In genomic region chr14:33922771-33923167, GRCm38 (mm10) we compare ENCODE assay signal across 10 mouse cellular contexts. TPM values are rescaled to one million over a fixed set of nuclear protein-coding genes. Genes with fewer than 3 reads are reported as not detected.
DNase-seq lines count a peak whose midpoint lies in the region; ATAC-seq and TF ChIP-seq lines count a peak whose summit lies in the region.
"Had no signal": no experiment of that assay in that cellular context is flagged by ENCODE, and none has a peak within 500 bp of the region (broad histone marks: within the 10 kb centered on the region; RNA-seq: fewer than 3 reads in every experiment).

No protein-coding gene starts in this region.

- H3K4me1 ChIP-seq in neural tube, embryonic 11.5 days (ENCODE audit: control insufficient read depth, insufficient read depth, low read length): peaks cover 22% of the 10 kb centered on the region
- H3K4me1 ChIP-seq in liver, embryonic 12.5 days: 0 out of 2 replicates have a peak, but pooled peaks cover 3% of the 10 kb centered on the region
- H3K4me1 ChIP-seq in stomach, postnatal 0 days (replicated peaks; ENCODE audit: control insufficient read depth, insufficient read depth): no peaks in the 10 kb centered on the region; the same call in 1 of the 2 replicates

- H3K9me3 ChIP-seq in neural tube, embryonic 11.5 days (ENCODE audit: control insufficient read depth, low read length): no peaks in the 10 kb centered on the region
- H3K9me3 ChIP-seq in liver, embryonic 12.5 days (replicated peaks): no peaks in the 10 kb centered on the region
- H3K9me3 ChIP-seq in stomach, postnatal 0 days (ENCODE audit: control insufficient read depth, low read length): no peaks in the 10 kb centered on the region

- peak overlapping the region; percentile 65; the same call in 1 of the 2 replicates for H3K9ac ChIP-seq in neural tube, embryonic 11.5 days (ENCODE audit: low read length)
- no peak overlapping the region for H3K9ac ChIP-seq in liver, embryonic 12.5 days
- 0 out of 2 replicates have a peak overlapping the region, but pooled peaks have one; percentile 41 for H3K9ac ChIP-seq in stomach, postnatal 0 days (ENCODE audit: low read length)

- H3K36me3 ChIP-seq in neural tube, embryonic 11.5 days (ENCODE audit: control insufficient read depth, insufficient read depth, low read length): no peaks in the 10 kb centered on the region
- no peaks in the 10 kb centered on the region for H3K36me3 ChIP-seq in liver, embryonic 12.5 days
- no peaks in the 10 kb centered on the region for H3K36me3 ChIP-seq in stomach, postnatal 0 days (ENCODE audit: control insufficient read depth, insufficient read depth, low read length)

- H3K27me3 ChIP-seq in neural tube, embryonic 11.5 days (ENCODE audit: control insufficient read depth, insufficient read depth, low read length): peaks cover 24% of the 10 kb centered on the region
- H3K27me3 ChIP-seq in liver, embryonic 12.5 days (replicated peaks): peaks cover 84% of the 10 kb centered on the region
- H3K27me3 ChIP-seq in stomach, postnatal 0 days (ENCODE audit: control insufficient read depth, insufficient read depth, low read length): peaks cover 2% of the 10 kb centered on the region; the same call in 1 of the 2 replicates

- peak overlapping the region; percentile 59 for H3K4me3 ChIP-seq in neural tube, embryonic 11.5 days (ENCODE audit: low read depth, low read length)
- H3K4me3 ChIP-seq in liver, embryonic 12.5 days: peak overlapping the region; percentile 49
- H3K4me3 ChIP-seq in stomach, postnatal 0 days (ENCODE audit: low read depth, low read length): peak overlapping the region; percentile 48

- TF ChIP-seq CTCF in stomach, postnatal 0 days (IDR thresholded peaks at IDR 0.05; ENCODE audit: low read depth): no peak

- WGBS in neural tube, embryonic 11.5 days: 7% methylated on average over 8 of the region's 8 CpGs
- 23% methylated on average over 8 of the region's 8 CpGs for WGBS in liver, embryonic 12.5 days (ENCODE audit: insufficient replicate concordance)
- 30% methylated on average over 8 of the region's 8 CpGs for WGBS in stomach, postnatal 0 days

- no peak for ATAC-seq in neural tube, embryonic 11.5 days (ENCODE audit: insufficient read depth, low FRiP score, low TSS enrichment)
- ATAC-seq in liver, embryonic 12.5 days: no peak
- ATAC-seq in stomach, postnatal 0 days (ENCODE audit: low FRiP score, low TSS enrichment): no peak
- ATAC-seq: inflammation-experienced regulatory T-cells, adult 6 months had no signal

- peak overlapping the region; percentile 94 for H3K4me2 ChIP-seq in neural tube, embryonic 11.5 days (ENCODE audit: low read depth)
- peak overlapping the region; percentile 68 for H3K4me2 ChIP-seq in liver, embryonic 12.5 days
- H3K4me2 ChIP-seq in stomach, postnatal 0 days (replicated peaks; ENCODE audit: low read depth): peak overlapping the region; percentile 86

- DNase-seq in heart, adult 11 months: peak; percentile 15
- DNase-seq in heart, postnatal 14 days: no peak
- no peak for DNase-seq in neural tube, embryonic 11.5 days (ENCODE audit: low spot score)
- DNase-seq in neural tube, embryonic 10.5 days (ENCODE audit: extremely low spot score, low spot score): no peak
- DNase-seq in stomach, postnatal 0 days (ENCODE audit: low spot score): no peak
- DNase-seq in adrenal gland, postnatal 25 days: no peak
- DNase-seq in layer of hippocampus, postnatal 14 days (ENCODE audit: low spot score in 2 of 2): no peak

- no peak overlapping the region for H3K27ac ChIP-seq in neural tube, embryonic 11.5 days (ENCODE audit: low read depth, low read length)
- H3K27ac ChIP-seq in liver, embryonic 12.5 days: no peak overlapping the region
- H3K27ac ChIP-seq in stomach, postnatal 0 days (replicated peaks): no peak overlapping the region

- no peak for TF ChIP-seq EP300 in stomach, postnatal 0 days (optimal IDR thresholded peaks at IDR 0.05)

- intact Hi-C loops in heart, postnatal 14 days (cut with DNase I): no loop called here

RNA-seq across cellular contexts. Expression of gene Gdf10, which starts 0.6 kb away (rescaled TPM):
- 1 to 10 TPM; 2.6 to 3.9 TPM for total RNA-seq in heart, postnatal 14 days (2021)
- 20.3 and 20.9 TPM in 2 replicates for polyA plus RNA-seq in neural tube, embryonic 11.5 days (2014; fragmentation: Nextera tagmentation; extraction: Ambion mirVana)
- 11.4 and 15.6 TPM in 2 replicates for polyA plus RNA-seq in liver, embryonic 12.5 days (2016; fragmentation: Nextera tagmentation; extraction: Ambion mirVana)
- polyA plus RNA-seq in stomach, postnatal 0 days (2015; fragmentation: Nextera tagmentation; extraction: Ambion mirVana): 2.0 and 2.2 TPM in 2 replicates
- 10.4 and 10.8 TPM in 2 replicates for total RNA-seq in adrenal gland, postnatal 25 days (2021)
- 1 to 10 TPM; 9.3 TPM for total RNA-seq in layer of hippocampus, postnatal 14 days (2021)
- total RNA-seq: megakaryocyte, adult 5-6 weeks had no signal
- polyA plus RNA-seq: inflammation-experienced regulatory T-cells, adult 6 months had no signal

RNA-seq across cellular contexts. Expression of gene Gdf2, which starts 18.1 kb away (rescaled TPM):
- total RNA-seq in heart, postnatal 14 days (2021): under 1 TPM; 0.17 to 0.20 TPM
- 0.08 TPM in 1 of 2 replicates, not detected in the other for polyA plus RNA-seq in neural tube, embryonic 11.5 days (2014; fragmentation: Nextera tagmentation; extraction: Ambion mirVana)
- 14.4 and 15.0 TPM in 2 replicates for polyA plus RNA-seq in liver, embryonic 12.5 days (2016; fragmentation: Nextera tagmentation; extraction: Ambion mirVana)
- polyA plus RNA-seq in stomach, postnatal 0 days (2015; fragmentation: Nextera tagmentation; extraction: Ambion mirVana): 0.02 and 0.07 TPM in 2 replicates
- total RNA-seq in adrenal gland, postnatal 25 days (2021): not detected in 2 replicates
- not detected for total RNA-seq in layer of hippocampus, postnatal 14 days (2021)
- total RNA-seq: megakaryocyte, adult 5-6 weeks had no signal
- polyA plus RNA-seq: inflammation-experienced regulatory T-cells, adult 6 months had no signal

RNA-seq across cellular contexts. Expression of gene Rbp3, which starts 31.0 kb away (rescaled TPM):
- total RNA-seq in heart, postnatal 14 days (2021): not detected
- not detected in 2 replicates for polyA plus RNA-seq in neural tube, embryonic 11.5 days (2014; fragmentation: Nextera tagmentation; extraction: Ambion mirVana)
- polyA plus RNA-seq in liver, embryonic 12.5 days (2016; fragmentation: Nextera tagmentation; extraction: Ambion mirVana): 0.10 and 0.12 TPM in 2 replicates
- polyA plus RNA-seq in stomach, postnatal 0 days (2015; fragmentation: Nextera tagmentation; extraction: Ambion mirVana): 0.01 TPM in 1 of 2 replicates, not detected in the other
- not detected in 2 replicates for total RNA-seq in adrenal gland, postnatal 25 days (2021)
- total RNA-seq in layer of hippocampus, postnatal 14 days (2021): under 1 TPM; 0.09 to 0.10 TPM
- total RNA-seq: megakaryocyte, adult 5-6 weeks had no signal
- polyA plus RNA-seq: inflammation-experienced regulatory T-cells, adult 6 months had no signal

RNA-seq across cellular contexts. Expression of gene Zfp488, which starts 55.8 kb away (rescaled TPM):
- total RNA-seq in heart, postnatal 14 days (2021): not detected
- 0.47 and 0.84 TPM in 2 replicates for polyA plus RNA-seq in neural tube, embryonic 11.5 days (2014; fragmentation: Nextera tagmentation; extraction: Ambion mirVana)
- 0.05 TPM in 1 of 2 replicates, not detected in the other for polyA plus RNA-seq in liver, embryonic 12.5 days (2016; fragmentation: Nextera tagmentation; extraction: Ambion mirVana)
- 0.04 TPM in 1 of 2 replicates, not detected in the other for polyA plus RNA-seq in stomach, postnatal 0 days (2015; fragmentation: Nextera tagmentation; extraction: Ambion mirVana)
- 0.12 TPM in 1 of 2 replicates, not detected in the other for total RNA-seq in adrenal gland, postnatal 25 days (2021)
- 10 to 100 TPM in 1 of 2 experiments, 1 to 10 TPM in 1; 9.7 to 10.6 TPM for total RNA-seq in layer of hippocampus, postnatal 14 days (2021)
- total RNA-seq: megakaryocyte, adult 5-6 weeks had no signal
- polyA plus RNA-seq: inflammation-experienced regulatory T-cells, adult 6 months had no signal
